Mouse (Mus musculus) olfactory bulb, adult 2 months (tissue): ENCODE measurements around the gene Wdr18.

ENCODE experiments used
- CTCF ChIP-seq: fragments of 200-500 bp; IDR thresholded peaks from 2 replicates; pipeline ENCODE4 v1.5.1; 2012; ENCODE audit warnings: low read depth, mild to moderate bottlenecking, low read length, moderate library complexity; ENCODE audit not compliant: insufficient read depth
- POLR2A ChIP-seq: fragments of 200-500 bp; IDR thresholded peaks from 2 replicates; pipeline ENCODE4 v1.6.1; 2012; ENCODE audit warnings: mild to moderate bottlenecking, low read depth, low read length, moderate library complexity; ENCODE audit not compliant: insufficient read depth

- no peak for TF ChIP-seq CTCF
- no peak for TF ChIP-seq POLR2A
Observed at GRCm38 (mm10) chr10:79936284-79936910, 23.6 kb upstream of the Wdr18 start.
